16 mouse cellular contexts compared by ENCODE assay signal in genomic region chr12:79470113-79470512, GRCm38 (mm10).
"Had no signal": no experiment of that assay in that cellular context is flagged by ENCODE, and none has a peak within 500 bp of the region (broad histone marks: within the 10 kb centered on the region; RNA-seq: fewer than 3 reads in every experiment).

No protein-coding gene starts in this region.

- H3K27me3 ChIP-seq: neural tube, embryonic 13.5 days; neural tube, embryonic 15.5 days; stomach, embryonic 15.5 days had no signal

- H3K4me3 ChIP-seq: neural tube, embryonic 13.5 days; neural tube, embryonic 15.5 days; stomach, embryonic 15.5 days had no signal

- H3K36me3 ChIP-seq: neural tube, embryonic 13.5 days; neural tube, embryonic 15.5 days; stomach, embryonic 15.5 days had no signal

- H3K4me2 ChIP-seq: neural tube, embryonic 13.5 days; neural tube, embryonic 15.5 days; stomach, embryonic 15.5 days had no signal

- H3K9ac ChIP-seq: neural tube, embryonic 13.5 days; neural tube, embryonic 15.5 days; stomach, embryonic 15.5 days had no signal

- H3K9me3 ChIP-seq: neural tube, embryonic 13.5 days; neural tube, embryonic 15.5 days; stomach, embryonic 15.5 days had no signal

- H3K4me1 ChIP-seq: neural tube, embryonic 13.5 days; neural tube, embryonic 15.5 days had no signal

- H3K27ac ChIP-seq: neural tube, embryonic 13.5 days; neural tube, embryonic 15.5 days; stomach, embryonic 15.5 days; stomach, postnatal 0 days had no signal

- DNase-seq: retina, postnatal 1 day; right cerebral cortex, adult 18-20 months; right cerebral cortex, postnatal 14 days; right cerebral cortex, postnatal 25 days; right cerebral cortex, postnatal 4 days; spleen, adult 18-20 months; thymus, adult 18-20 months; thymus, adult 2 months; thymus, postnatal 14 days; thymus, postnatal 25 days; thymus, postnatal 36 days; thymus, postnatal 4 days had no signal
